Comparison of ENCODE assay signal across 32 mouse cellular contexts in genomic region chr10:72532431-72532830, GRCm38 (mm10).
DNase-seq lines count a peak whose midpoint lies in the region; ATAC-seq and TF ChIP-seq lines count a peak whose summit lies in the region.
"Had no signal": no experiment of that assay in that cellular context is flagged by ENCODE, and none has a peak within 500 bp of the region (broad histone marks: within the 10 kb centered on the region; RNA-seq: fewer than 3 reads in every experiment).

No protein-coding gene starts in this region.

- H3K4me3 ChIP-seq in lung, embryonic 14.5 days (ENCODE audit: low read depth, low read length), result no peak overlapping the region
- H3K4me3 ChIP-seq in lung, adult 2 months (replicated peaks; ENCODE audit: extremely low read depth, low read depth, low read length), result no peak overlapping the region
- no peak overlapping the region for H3K4me3 ChIP-seq in limb, embryonic 14.5 days (replicated peaks; ENCODE audit: low read length)
- H3K4me3 ChIP-seq in kidney, embryonic 15.5 days (replicated peaks), result no peak overlapping the region
- H3K4me3 ChIP-seq: embryonic facial prominence, embryonic 15.5 days; forebrain, embryonic 13.5 days; heart, adult 2 months; heart, embryonic 12.5 days; midbrain, embryonic 10.5 days; midbrain, embryonic 15.5 days; neural tube, embryonic 15.5 days had no signal

- no peaks in the 10 kb centered on the region for H3K4me1 ChIP-seq in lung, embryonic 14.5 days (ENCODE audit: insufficient read depth)
- no peaks in the 10 kb centered on the region for H3K4me1 ChIP-seq in lung, adult 2 months (ENCODE audit: control insufficient read depth, insufficient read depth, low read length)
- no peaks in the 10 kb centered on the region for H3K4me1 ChIP-seq in limb, embryonic 14.5 days (ENCODE audit: control insufficient read depth, insufficient read depth, low read length)
- H3K4me1 ChIP-seq in kidney, embryonic 15.5 days, result no peaks in the 10 kb centered on the region
- H3K4me1 ChIP-seq: embryonic facial prominence, embryonic 15.5 days; forebrain, embryonic 13.5 days; heart, embryonic 12.5 days; midbrain, embryonic 10.5 days; midbrain, embryonic 15.5 days; neural tube, embryonic 15.5 days had no signal

- no peaks in the 10 kb centered on the region for H3K9me3 ChIP-seq in lung, embryonic 14.5 days (ENCODE audit: low read depth, low read length)
- no peaks in the 10 kb centered on the region for H3K9me3 ChIP-seq in limb, embryonic 14.5 days (ENCODE audit: control insufficient read depth, low read length)
- no peaks in the 10 kb centered on the region for H3K9me3 ChIP-seq in kidney, embryonic 15.5 days (replicated peaks)
- H3K9me3 ChIP-seq: embryonic facial prominence, embryonic 15.5 days; forebrain, embryonic 13.5 days; heart, embryonic 12.5 days; midbrain, embryonic 10.5 days; midbrain, embryonic 15.5 days; neural tube, embryonic 15.5 days had no signal

- TF ChIP-seq CTCF in lung, embryonic 14.5 days (IDR thresholded peaks at IDR 0.05; ENCODE audit: low read depth), result no peak
- no peak for TF ChIP-seq CTCF in lung, adult 2 months (IDR thresholded peaks at IDR 0.05; ENCODE audit: insufficient read depth, low read length)

- TF ChIP-seq POLR2A in lung, adult 2 months (IDR thresholded peaks at IDR 0.05; ENCODE audit: borderline replicate concordance, extremely low read depth, low read depth, low read length), result no peak
- no peak for TF ChIP-seq POLR2A in limb, embryonic 14.5 days (IDR thresholded peaks at IDR 0.05; ENCODE audit: borderline replicate concordance, extremely low read depth, insufficient read depth, insufficient read length)

- no peak overlapping the region for H3K4me2 ChIP-seq in lung, embryonic 14.5 days
- H3K4me2 ChIP-seq in limb, embryonic 14.5 days (replicated peaks; ENCODE audit: low read depth, low read length, severe bottlenecking), result no peak overlapping the region
- no peak overlapping the region for H3K4me2 ChIP-seq in kidney, embryonic 15.5 days
- H3K4me2 ChIP-seq: embryonic facial prominence, embryonic 15.5 days; forebrain, embryonic 13.5 days; heart, embryonic 12.5 days; hindbrain, embryonic 14.5 days; midbrain, embryonic 15.5 days; neural tube, embryonic 15.5 days had no signal

- H3K9ac ChIP-seq in lung, embryonic 14.5 days, result no peak overlapping the region
- no peak overlapping the region for H3K9ac ChIP-seq in limb, embryonic 14.5 days (ENCODE audit: low read depth, low read length, severe bottlenecking)
- H3K9ac ChIP-seq in kidney, embryonic 15.5 days, result no peak overlapping the region
- H3K9ac ChIP-seq: embryonic facial prominence, embryonic 15.5 days; forebrain, embryonic 13.5 days; heart, embryonic 12.5 days; hindbrain, embryonic 14.5 days; liver, embryonic 14.5 days; midbrain, embryonic 15.5 days; neural tube, embryonic 15.5 days had no signal

- ATAC-seq in lung, embryonic 14.5 days (ENCODE audit: insufficient read depth), result peak; percentile 28; the same call in 1 of the 2 replicates
- no peak for ATAC-seq in limb, embryonic 14.5 days (ENCODE audit: low FRiP score, low read depth)
- no peak for ATAC-seq in kidney, embryonic 15.5 days (replicated peaks; ENCODE audit: low FRiP score)
- ATAC-seq: activated CD4-positive, CD25-positive, alpha-beta regulatory T cell, adult 4 months; forebrain, embryonic 13.5 days; midbrain, embryonic 15.5 days had no signal

- no peaks in the 10 kb centered on the region for H3K36me3 ChIP-seq in lung, embryonic 14.5 days (ENCODE audit: insufficient read depth)
- no peaks in the 10 kb centered on the region for H3K36me3 ChIP-seq in limb, embryonic 14.5 days (ENCODE audit: control insufficient read depth, insufficient read depth, low read length)
- H3K36me3 ChIP-seq in kidney, embryonic 15.5 days, result no peaks in the 10 kb centered on the region
- H3K36me3 ChIP-seq: embryonic facial prominence, embryonic 15.5 days; heart, embryonic 12.5 days; midbrain, embryonic 10.5 days; midbrain, embryonic 15.5 days; neural tube, embryonic 15.5 days had no signal

- H3K27ac ChIP-seq in lung, embryonic 14.5 days (ENCODE audit: low read depth), result no peak overlapping the region
- no peak overlapping the region for H3K27ac ChIP-seq in limb, embryonic 14.5 days (replicated peaks; ENCODE audit: low read depth, low read length)
- no peak overlapping the region for H3K27ac ChIP-seq in kidney, embryonic 15.5 days
- H3K27ac ChIP-seq: embryonic facial prominence, embryonic 15.5 days; forebrain, embryonic 13.5 days; heart, adult 2 months; hindbrain, embryonic 14.5 days; liver, embryonic 14.5 days; midbrain, embryonic 10.5 days; midbrain, embryonic 15.5 days; neural tube, embryonic 15.5 days had no signal

- peak; percentile 62 for DNase-seq in lung, embryonic 14.5 days
- no peak for DNase-seq in lung, adult 2 months
- DNase-seq in layer of hippocampus, adult 18-20 months (ENCODE audit: low spot score in 2 of 2), result peak; percentile 3 to 34
- peak; percentile 9 for DNase-seq in limb, embryonic 14.5 days (ENCODE audit: low spot score)
- DNase-seq in lung, postnatal 25 days (ENCODE audit: low spot score), result peak; percentile 5
- no peak for DNase-seq in adrenal gland, postnatal 10 days
- no peak for DNase-seq in cerebellum, adult 11-12 months
- DNase-seq: adrenal gland, adult 8-10 months; B cell, adult 2 months; cerebellum, adult 18-20 months; cerebellum, postnatal 10 days; gastrocnemius, postnatal 36 days; heart, adult 2 months; heart, postnatal 4 days; kidney, adult 11 months; kidney, postnatal 25 days; liver; retina, postnatal 1 day; right cerebral cortex, postnatal 25 days; spleen, adult 18-20 months; thymus, postnatal 14 days had no signal

- 28% methylated on average over 3 of the region's 3 CpGs for WGBS in lung, embryonic 14.5 days
- WGBS in lung, adult 2 months, result 12% methylated on average over 3 of the region's 3 CpGs
- WGBS in limb, embryonic 14.5 days, result 54% methylated on average over 3 of the region's 3 CpGs
- WGBS in kidney, embryonic 15.5 days, result 52% methylated on average over 3 of the region's 3 CpGs

- H3K27me3 ChIP-seq in lung, embryonic 14.5 days (ENCODE audit: insufficient read depth, low read length), result no peaks in the 10 kb centered on the region
- no peaks in the 10 kb centered on the region for H3K27me3 ChIP-seq in limb, embryonic 14.5 days (ENCODE audit: control insufficient read depth, insufficient read depth, low read length)
- H3K27me3 ChIP-seq in kidney, embryonic 15.5 days, result no peaks in the 10 kb centered on the region
- H3K27me3 ChIP-seq: CH12.LX; embryonic facial prominence, embryonic 15.5 days; forebrain, embryonic 13.5 days; heart, embryonic 12.5 days; midbrain, embryonic 15.5 days; neural tube, embryonic 15.5 days had no signal

Comparison
In these comparisons a context has a peak if more than half of its experiments do, and no peak if none do; other contexts are left out.
1. DNase-seq: peak in lung, embryonic 14.5 days (single experiment), layer of hippocampus, adult 18-20 months (2 of 2), limb, embryonic 14.5 days (single experiment) and lung, postnatal 25 days (single experiment); none in lung, adult 2 months (single experiment), adrenal gland, postnatal 10 days (single experiment) and cerebellum, adult 11-12 months (single experiment).